Mouse (Mus musculus) MEL (cell line): ENCODE results near the gene Slc29a2. TPM values are rescaled to one million over a fixed set of nuclear protein-coding genes. Genes with fewer than 3 reads are reported as not detected.

Experiments
- DNase-seq: peaks from one replicate; pipeline ENCODE4 v3.0.0; 2011; ENCODE audit warnings: low read depth, low spot score
- H3K27ac ChIP-seq: 2 replicates; pipeline ENCODE4 v1.5.1; 2012; ENCODE audit warnings: low read depth, mild to moderate bottlenecking, control low read depth, low read length, moderate library complexity; ENCODE audit not compliant: control insufficient read depth
- H3K27me3 ChIP-seq, 2 experiments: fragments of 150-350 bp in 1 of 2; sonication (generic) in 1 of 2; 2 replicates each; pipeline ENCODE4 v1.6.1; 2012; ENCODE audit warnings: low read length in 2 of 2, mild to moderate bottlenecking in 2 of 2, improper control_type of control experiment in 1 of 2, moderate library complexity in 1 of 2; ENCODE audit not compliant: insufficient read depth in 2 of 2, control insufficient read depth in 1 of 2
- H3K36me3 ChIP-seq, 2 experiments: 2 replicates each; pipeline ENCODE4 v1.6.1; 2012 to 2014; ENCODE audit warnings: low read length in 2 of 2, improper control_type of control experiment in 1 of 2, inconsistent platforms in 1 of 2, mild to moderate bottlenecking in 1 of 2; ENCODE audit not compliant: insufficient read depth in 2 of 2, control insufficient read depth in 1 of 2
- H3K4me1 ChIP-seq, 2 experiments: fragments of 150-350 bp in 1 of 2; sonication (generic) in 1 of 2; 2 replicates each; pipeline ENCODE4 v1.6.1; 2012; ENCODE audit warnings: low read length in 2 of 2, improper control_type of control experiment in 1 of 2, mild to moderate bottlenecking in 1 of 2; ENCODE audit not compliant: insufficient read depth in 2 of 2, control insufficient read depth in 1 of 2
- H3K4me3 ChIP-seq, 2 experiments: fragments of 150-350 bp in 1 of 2; sonication (generic) in 1 of 2; 2 replicates each; pipeline ENCODE4 v1.5.1; 2012; ENCODE audit warnings: low read depth in 2 of 2, low read length in 2 of 2, mild to moderate bottlenecking in 2 of 2, moderate library complexity in 2 of 2, control low read depth in 1 of 2, improper control_type of control experiment in 1 of 2; ENCODE audit not compliant: control insufficient read depth in 1 of 2, insufficient read depth in 1 of 2
- H3K79me2 ChIP-seq: 2 replicates; pipeline ENCODE4 v1.6.1; 2012; ENCODE audit warnings: mild to moderate bottlenecking, low read length, moderate library complexity; ENCODE audit not compliant: control insufficient read depth, poor library complexity, insufficient read depth
- H3K9ac ChIP-seq: 2 replicates; pipeline ENCODE4 v1.6.1; 2012; ENCODE audit warnings: low read depth, mild to moderate bottlenecking, control low read depth, low read length, moderate library complexity; ENCODE audit not compliant: control insufficient read depth, poor library complexity, severe bottlenecking
- H3K9me3 ChIP-seq: fragments of 150-350 bp; sonication (generic); replicated peaks from 2 replicates; pipeline ENCODE4 v1.6.1; 2012; ENCODE audit warnings: mild to moderate bottlenecking, low read length, improper control_type of control experiment, moderate library complexity; ENCODE audit not compliant: insufficient read depth
- BHLHE40 ChIP-seq: IDR thresholded peaks from 2 replicates; pipeline ENCODE4 v1.6.1; 2012; ENCODE audit warnings: low read depth, mild to moderate bottlenecking, inconsistent platforms, low read length, improper control_type of control experiment, borderline replicate concordance
- CHD1 ChIP-seq: IDR thresholded peaks from 2 replicates; pipeline ENCODE4 v1.6.1; 2012; ENCODE audit warnings: low read depth, mild to moderate bottlenecking, inconsistent platforms, low read length, improper control_type of control experiment
- CHD2 ChIP-seq: IDR thresholded peaks from 2 replicates; pipeline ENCODE4 v1.6.1; 2011; ENCODE audit warnings: low read length, improper control_type of control experiment
- CTCF ChIP-seq, 3 experiments: IDR thresholded peaks in 2 of 3; conservative IDR thresholded peaks in 1 of 3; 2 replicates each; pipeline ENCODE4 v1.5.1; 2011 to 2012; ENCODE audit warnings: low read length in 3 of 3, low read depth in 2 of 3, mild to moderate bottlenecking in 2 of 3, improper control_type of control experiment in 1 of 3, inconsistent platforms in 1 of 3, mixed read lengths in 1 of 3, moderate library complexity in 1 of 3; ENCODE audit not compliant: control insufficient read depth in 1 of 3, insufficient read depth in 1 of 3, poor library complexity in 1 of 3, severe bottlenecking in 1 of 3
- E2F4 ChIP-seq: IDR thresholded peaks from 2 replicates; pipeline ENCODE4 v1.6.1; 2011; ENCODE audit warnings: low read depth, low read length, improper control_type of control experiment, borderline replicate concordance
- ELF1 ChIP-seq: IDR thresholded peaks from 2 replicates; pipeline ENCODE4 v1.6.1; 2014; ENCODE audit warnings: low read depth, mild to moderate bottlenecking, inconsistent platforms, low read length, improper control_type of control experiment, moderate library complexity
- EP300 ChIP-seq, 2 experiments: IDR thresholded peaks; 2 replicates each; pipeline ENCODE4 v1.6.1; 2011; ENCODE audit warnings: improper control_type of control experiment in 2 of 2, low read length in 2 of 2, low read depth in 1 of 2, mild to moderate bottlenecking in 1 of 2
- ETS1 ChIP-seq: IDR thresholded peaks from 2 replicates; pipeline ENCODE4 v1.6.1; 2012; ENCODE audit warnings: low read depth, mild to moderate bottlenecking, inconsistent platforms, low read length, improper control_type of control experiment, moderate library complexity
- GABPA ChIP-seq: IDR thresholded peaks from 2 replicates; pipeline ENCODE4 v1.6.1; 2012; ENCODE audit warnings: low read depth, mild to moderate bottlenecking, inconsistent platforms, low read length, improper control_type of control experiment, moderate library complexity
- GATA1 ChIP-seq: IDR thresholded peaks from 2 replicates; pipeline ENCODE4 v1.6.1; 2011; ENCODE audit warnings: low read depth, low read length, improper control_type of control experiment
- HCFC1 ChIP-seq: IDR thresholded peaks from 2 replicates; pipeline ENCODE4 v1.6.1; 2012; ENCODE audit warnings: low read depth, mild to moderate bottlenecking, inconsistent platforms, low read length, improper control_type of control experiment, moderate library complexity
- JUND ChIP-seq: IDR thresholded peaks from 2 replicates; pipeline ENCODE4 v1.6.1; 2011; ENCODE audit warnings: low read depth, mild to moderate bottlenecking, improper control_type of control experiment, low read length
- KAT2A ChIP-seq: conservative IDR thresholded peaks from 2 replicates; pipeline ENCODE4 v1.6.1; 2012; ENCODE audit warnings: low read depth, low read length, improper control_type of control experiment, inconsistent platforms
- MAFK ChIP-seq: IDR thresholded peaks from 2 replicates; pipeline ENCODE4 v1.6.1; 2011; ENCODE audit warnings: low read depth, mild to moderate bottlenecking, low read length, improper control_type of control experiment, borderline replicate concordance
- MAX ChIP-seq: IDR thresholded peaks from 2 replicates; pipeline ENCODE4 v1.6.1; 2011; ENCODE audit warnings: low read length, improper control_type of control experiment
- MAZ ChIP-seq: IDR thresholded peaks from 2 replicates; pipeline ENCODE4 v1.6.1; 2012; ENCODE audit warnings: low read depth, mild to moderate bottlenecking, inconsistent platforms, low read length, improper control_type of control experiment
- MEF2A ChIP-seq: IDR thresholded peaks from 2 replicates; pipeline ENCODE4 v1.6.1; 2014; ENCODE audit warnings: low read depth, mild to moderate bottlenecking, inconsistent platforms, low read length, improper control_type of control experiment; ENCODE audit not compliant: poor library complexity, insufficient replicate concordance, severe bottlenecking; ENCODE audit errors: extremely low read depth
- MXI1 ChIP-seq: IDR thresholded peaks from 2 replicates; pipeline ENCODE4 v1.6.1; 2011; ENCODE audit warnings: mild to moderate bottlenecking, low read depth, low read length, improper control_type of control experiment
- MYB ChIP-seq: IDR thresholded peaks from 2 replicates; pipeline ENCODE4 v1.6.1; 2011; ENCODE audit warnings: mild to moderate bottlenecking, low read depth, low read length, improper control_type of control experiment
- MYC ChIP-seq: IDR thresholded peaks from 2 replicates; pipeline ENCODE4 v1.6.1; 2011; ENCODE audit warnings: low read depth, mild to moderate bottlenecking, low read length, improper control_type of control experiment, moderate library complexity
- NELFE ChIP-seq: IDR thresholded peaks from 2 replicates; pipeline ENCODE4 v1.6.1; 2011; ENCODE audit warnings: low read depth, low read length, improper control_type of control experiment
- POLR2A ChIP-seq, 2 experiments: IDR thresholded peaks; 2 replicates each; pipeline ENCODE4 v1.6.1; 2011 to 2012; ENCODE audit warnings: low read length in 2 of 2, mild to moderate bottlenecking in 2 of 2, control low read depth in 1 of 2, improper control_type of control experiment in 1 of 2, low read depth in 1 of 2, moderate library complexity in 1 of 2; ENCODE audit not compliant: control insufficient read depth in 1 of 2, insufficient read depth in 1 of 2, poor library complexity in 1 of 2
- RAD21 ChIP-seq: IDR thresholded peaks from 2 replicates; pipeline ENCODE4 v1.6.1; 2011; ENCODE audit warnings: mild to moderate bottlenecking, low read depth, low read length, improper control_type of control experiment
- RCOR1 ChIP-seq: IDR thresholded peaks from 2 replicates; pipeline ENCODE4 v1.6.1; 2012; ENCODE audit warnings: low read depth, mild to moderate bottlenecking, inconsistent platforms, low read length, improper control_type of control experiment
- SIN3A ChIP-seq: IDR thresholded peaks from 2 replicates; pipeline ENCODE4 v1.6.1; 2012; ENCODE audit warnings: low read length, improper control_type of control experiment, inconsistent platforms
- SMC3 ChIP-seq: IDR thresholded peaks from 2 replicates; pipeline ENCODE4 v1.6.1; 2011; ENCODE audit warnings: low read depth, low read length, improper control_type of control experiment
- TAL1 ChIP-seq: IDR thresholded peaks from 2 replicates; pipeline ENCODE4 v1.6.1; 2012; ENCODE audit warnings: mild to moderate bottlenecking, inconsistent platforms, low read length, moderate library complexity, mixed read lengths
- TBP ChIP-seq: IDR thresholded peaks from 2 replicates; pipeline ENCODE4 v1.8.0; 2011; ENCODE audit warnings: low read depth, low read length, improper control_type of control experiment
- TCF12 ChIP-seq: IDR thresholded peaks from 2 replicates; pipeline ENCODE4 v1.6.1; 2014; ENCODE audit warnings: low read depth, mild to moderate bottlenecking, inconsistent platforms, low read length, improper control_type of control experiment, moderate library complexity
- UBTF ChIP-seq: IDR thresholded peaks from 2 replicates; pipeline ENCODE4 v1.6.1; 2012; ENCODE audit warnings: low read depth, mild to moderate bottlenecking, inconsistent platforms, low read length, improper control_type of control experiment, moderate library complexity, borderline replicate concordance; ENCODE audit not compliant: insufficient read depth
- USF1 ChIP-seq: IDR thresholded peaks from 2 replicates; pipeline ENCODE4 v1.6.1; 2014; ENCODE audit warnings: low read depth, mild to moderate bottlenecking, inconsistent platforms, low read length, improper control_type of control experiment, moderate library complexity
- USF2 ChIP-seq, 2 experiments: IDR thresholded peaks; 2 replicates each; pipeline ENCODE4 v1.6.1; 2011 to 2012; ENCODE audit warnings: improper control_type of control experiment in 2 of 2, low read length in 2 of 2, borderline replicate concordance in 1 of 2, inconsistent platforms in 1 of 2, low read depth in 1 of 2, mild to moderate bottlenecking in 1 of 2; ENCODE audit not compliant: insufficient read depth in 1 of 2
- ZC3H11A ChIP-seq: IDR thresholded peaks from 2 replicates; pipeline ENCODE4 v1.6.1; 2012; ENCODE audit warnings: low read depth, mild to moderate bottlenecking, inconsistent platforms, low read length, improper control_type of control experiment
- ZKSCAN1 ChIP-seq: IDR thresholded peaks from 2 replicates; pipeline ENCODE4 v1.6.1; 2012; ENCODE audit warnings: low read depth, mild to moderate bottlenecking, inconsistent platforms, low read length, improper control_type of control experiment, moderate library complexity
- ZMIZ1 ChIP-seq: IDR thresholded peaks from 2 replicates; pipeline ENCODE4 v1.6.1; 2012; ENCODE audit warnings: low read depth, mild to moderate bottlenecking, inconsistent platforms, low read length, improper control_type of control experiment, moderate library complexity
- ZNF384 ChIP-seq: IDR thresholded peaks from 2 replicates; pipeline ENCODE4 v1.6.1; 2012; ENCODE audit warnings: low read depth, mild to moderate bottlenecking, inconsistent platforms, low read length, improper control_type of control experiment
- polyA plus RNA-seq, 2 experiments: library from polyadenylated mRNA; stranded (reverse) in 1 of 2; unstranded in 1 of 2; fragments of >175 nt in 1 of 2; fragments of >200 nt in 1 of 2; gene quantifications; 2 replicates each; pipeline versions ENCODE4 v1.2.1 to v1.2.4; 2012; ENCODE audit warnings: low replicate concordance in 2 of 2, low read depth in 1 of 2; ENCODE audit not compliant: insufficient read length in 2 of 2, insufficient read depth in 1 of 2, missing spikeins in 1 of 2
- total RNA-seq: library from RNA; depleted of rRNA; stranded (reverse); fragments of 300-350 nt; gene quantifications from 2 replicates; pipeline ENCODE4 v1.2.3, GENCODE M21; 2012

Gene Slc29a2
- total and polyA plus RNA-seq, 3 experiments = 3.2 to 10.9 TPM; not detected in 1

- peaks cover 2 to 18% of the 10 kb centered on the region in 2 experiments for H3K4me1 ChIP-seq
- DNase-seq = peak; percentile 97
- H3K27ac ChIP-seq = peak within 1 kb of the TSS; percentile 71
- H3K9me3 ChIP-seq = no peaks in the 10 kb centered on the region
- H3K27me3 ChIP-seq = no peaks in the 10 kb centered on the region
- H3K79me2 ChIP-seq = peaks cover 21% of the 10 kb centered on the region
- peak within 1 kb of the TSS; percentile 74 to 95 for H3K4me3 ChIP-seq
- peaks cover 2 to 7% of the 10 kb centered on the region in 2 experiments; a peak in 3 of 4 replicates for H3K36me3 ChIP-seq
- H3K9ac ChIP-seq = peak within 1 kb of the TSS; percentile 88
- TF ChIP-seq MEF2A (no peak), MAX (peak; percentile 74; the same call in 1 of the 2 replicates), RCOR1 (0 out of 2 replicates have a peak, but pooled peaks have one; percentile 38), MYB (no peak), TCF12 (peak; percentile 49), USF1 (no peak; the same call in 1 of the 2 replicates), EP300 (IDR thresholded peaks at IDR 0.05; ENCODE audit: low read depth in 1 of 2, low read length in 2 of 2) (peak in 1 of 2 experiments; percentile 23; a peak in 1 of 4 replicates), BHLHE40 (no peak), ZC3H11A (no peak), CTCF (IDR thresholded peaks at IDR 0.05 in 2 of 3, conservative IDR thresholded peaks at IDR 0.05 in 1 of 3; ENCODE audit: control insufficient read depth in 1 of 3, insufficient read depth in 1 of 3, low read depth in 2 of 3, low read length in 3 of 3, poor library complexity in 1 of 3, severe bottlenecking in 1 of 3) (no peak), MAFK (no peak), RAD21 (no peak), SIN3A (peak; percentile 100), HCFC1 (peak; percentile 96), MYC (no peak), POLR2A (IDR thresholded peaks at IDR 0.05; ENCODE audit: control insufficient read depth in 1 of 2, insufficient read depth in 1 of 2, low read depth in 1 of 2, low read length in 2 of 2, poor library complexity in 1 of 2) (peak in 1 of 2 experiments; percentile 81; a peak in 2 of 4 replicates), ELF1 (peak; percentile 99), ETS1 (peak; percentile 46; the same call in 1 of the 2 replicates), TAL1 (peak; percentile 24; the same call in 1 of the 2 replicates), TBP (peak; percentile 45; the same call in 1 of the 2 replicates), JUND (no peak), ZMIZ1 (0 out of 2 replicates have a peak, but pooled peaks have one; percentile 15), MXI1 (peak; percentile 95), USF2 (IDR thresholded peaks at IDR 0.05; ENCODE audit: borderline replicate concordance in 1 of 2, insufficient read depth in 1 of 2, low read depth in 1 of 2, low read length in 2 of 2) (no peak), MAZ (peak; percentile 88; the same call in 1 of the 2 replicates), CHD2 (no peak), SMC3 (0 out of 2 replicates have a peak, but pooled peaks have one; percentile 11), NELFE (peak; percentile 60), UBTF (no peak), E2F4 (0 out of 2 replicates have a peak, but pooled peaks have one; percentile 32), ZKSCAN1 (no peak), GABPA (no peak), CHD1 (no peak), ZNF384 (no peak), KAT2A (peak; percentile 71), GATA1 (peak; percentile 56; the same call in 1 of the 2 replicates)
These were observed 17.3 kb downstream of the Slc29a2 start, which contains the start of gene Brms1 for GRCm38 (mm10) chr19:5040862-5041523. Gene Brms1 (plus strand): TSS chr19:5041354.
